Mouse (Mus musculus): ENCODE data around the gene Gpr152. TPM values are rescaled to one million over a fixed set of nuclear protein-coding genes. Genes with fewer than 3 reads are reported as not detected.

Gene Gpr152
- polyA plus RNA-seq, 1 experiment from 2014 or later: not detected

DNA sequence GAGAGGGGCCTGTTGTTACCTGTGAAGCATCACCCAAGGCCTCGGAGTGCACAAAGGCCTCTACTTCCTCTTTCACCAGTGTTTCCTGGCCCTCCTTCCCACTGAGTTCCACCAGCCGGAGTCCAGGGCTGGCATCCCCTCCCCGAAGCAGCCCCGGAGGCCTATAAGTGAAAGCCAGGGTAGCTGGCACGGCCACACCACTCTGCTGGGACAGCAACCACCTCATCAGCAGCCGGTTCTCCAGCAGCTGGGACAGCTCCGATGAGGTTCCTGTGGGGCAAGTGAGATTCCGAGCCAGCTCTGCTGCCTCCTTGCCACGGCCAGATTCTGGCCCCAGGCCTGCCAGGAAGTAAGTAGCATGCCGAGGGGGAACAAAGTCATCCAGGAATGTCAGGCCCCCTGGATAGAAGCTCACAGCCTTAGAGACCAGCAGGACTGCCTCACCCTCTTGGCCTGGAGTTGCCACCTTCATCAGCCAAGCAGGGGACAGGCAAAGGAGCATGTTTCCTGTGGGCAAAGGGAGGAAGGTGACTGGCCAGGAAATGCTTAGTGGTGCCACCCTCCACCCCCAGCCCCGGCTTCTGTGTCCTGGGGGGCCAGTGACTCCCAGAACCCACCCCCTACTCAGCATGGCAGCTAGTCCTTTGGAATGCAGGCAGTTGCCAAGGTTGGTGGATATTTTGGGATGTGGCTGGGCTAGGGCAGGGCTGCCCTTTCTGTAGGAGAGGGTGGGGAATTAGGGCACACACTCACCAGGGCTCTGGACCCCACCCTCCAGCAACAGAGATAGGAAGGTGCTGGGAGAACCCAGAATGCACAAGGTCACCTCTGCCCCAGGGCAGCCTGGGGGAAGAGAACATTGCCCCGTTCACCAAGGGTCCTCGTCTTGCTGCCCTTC lies 32.1 kb downstream of the Gpr152 start:
- H3K27ac ChIP-seq (ENCODE audit: low read depth): peak overlapping the region; percentile 24; the same call in 1 of the 2 replicates
- WGBS: 53% methylated on average over 13 of the region's 13 CpGs
- ATAC-seq (ENCODE audit: insufficient read depth) (no peak), DNase-seq (no peak)
- H3K4me3 ChIP-seq (ENCODE audit: low read depth, low read length): no peak overlapping the region
- no peaks in the 10 kb centered on the region for H3K36me3 ChIP-seq (ENCODE audit: insufficient read depth)
- peaks cover 3% of the 10 kb centered on the region; the same call in 1 of the 2 replicates for H3K4me1 ChIP-seq (ENCODE audit: insufficient read depth)
- no peaks in the 10 kb centered on the region for H3K9me3 ChIP-seq (ENCODE audit: low read depth, low read length)
- H3K9ac ChIP-seq: no peak overlapping the region; the same call in 1 of the 2 replicates
- H3K4me2 ChIP-seq: no peak overlapping the region
- no peak for TF ChIP-seq CTCF (IDR thresholded peaks at IDR 0.05; ENCODE audit: low read depth)
- H3K27me3 ChIP-seq (ENCODE audit: insufficient read depth, low read length): no peaks in the 10 kb centered on the region

DNA sequence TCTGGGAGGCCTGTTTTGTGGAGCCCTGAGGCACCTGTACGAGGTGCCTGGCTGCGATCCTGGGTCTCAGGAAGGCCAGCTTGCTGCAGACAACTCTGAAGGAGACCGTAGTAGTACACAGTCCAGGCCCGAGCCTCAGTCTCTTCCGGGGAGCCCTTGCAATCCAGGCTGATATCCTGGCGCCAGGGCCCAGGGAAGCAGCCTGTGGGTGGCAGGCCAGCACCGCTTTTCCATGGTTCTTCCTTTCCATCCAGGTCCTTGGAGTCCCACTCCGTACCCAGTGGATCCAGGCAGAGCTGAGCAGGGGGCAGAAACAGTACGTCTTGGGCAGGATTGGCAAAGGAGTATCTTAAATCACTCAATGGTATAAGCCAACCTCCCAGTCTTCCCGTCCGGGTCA lies 33.3 kb downstream of the Gpr152 start:
- TF ChIP-seq CTCF (IDR thresholded peaks at IDR 0.05; ENCODE audit: low read depth): no peak
- peaks cover 3% of the 10 kb centered on the region; the same call in 1 of the 2 replicates for H3K4me1 ChIP-seq (ENCODE audit: insufficient read depth)
- 52% methylated on average over 11 of the region's 11 CpGs for WGBS

DNA sequence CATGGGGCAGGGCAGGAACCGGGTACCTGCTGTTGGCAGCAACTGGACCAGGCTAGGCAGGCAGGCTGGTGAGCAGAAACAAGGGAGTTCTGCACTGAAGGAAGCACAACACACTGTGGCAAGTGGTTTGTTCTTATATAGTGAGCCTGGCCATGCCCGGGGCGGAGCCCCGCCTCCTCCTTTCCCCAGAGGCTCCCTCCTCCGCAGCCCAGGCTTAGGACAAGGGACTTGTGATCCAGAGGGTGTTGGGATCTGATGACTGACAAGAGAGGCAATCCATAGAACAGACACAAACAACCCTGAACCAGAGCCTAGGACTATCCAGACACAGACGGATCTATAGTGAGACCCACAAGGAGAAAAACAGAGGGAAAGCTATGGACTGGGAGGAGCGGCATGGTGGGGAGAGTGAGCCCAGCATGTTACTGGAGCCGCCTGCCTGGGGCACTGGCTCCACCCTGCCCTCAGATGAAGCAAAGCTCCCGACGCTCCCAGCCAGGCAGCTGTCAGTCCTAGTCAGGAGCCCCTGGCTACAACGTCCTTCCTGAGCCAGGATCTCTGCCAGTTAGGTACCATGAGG lies 35.9 kb downstream of the Gpr152 start, which contains the start of gene Carns1:
Gene Carns1 (minus strand): TSS at position 112 of the 580 bp plus-strand sequence.
- peak within 1 kb of the TSS; percentile 32; the same call in 1 of the 2 replicates for H3K9ac ChIP-seq
- WGBS: 3% methylated on average over 11 of the region's 11 CpGs
- no peak for TF ChIP-seq CTCF (IDR thresholded peaks at IDR 0.05; ENCODE audit: low read depth)

More for the DNA sequence above, 33.3 kb downstream of the Gpr152 start:
- Histone ChIP-seq H3K9me3 (ENCODE audit: low read depth, low read length) (no peaks in the 10 kb centered on the region), H3K36me3 (ENCODE audit: insufficient read depth) (no peaks in the 10 kb centered on the region), H3K27me3 (ENCODE audit: insufficient read depth, low read length) (no peaks in the 10 kb centered on the region), H3K9ac (no peak overlapping the region), H3K4me2 (no peak overlapping the region), H3K27ac (ENCODE audit: low read depth) (no peak overlapping the region), H3K4me3 (ENCODE audit: low read depth, low read length) (no peak overlapping the region)
- ATAC-seq (ENCODE audit: insufficient read depth) (no peak), DNase-seq (no peak)

DNA sequence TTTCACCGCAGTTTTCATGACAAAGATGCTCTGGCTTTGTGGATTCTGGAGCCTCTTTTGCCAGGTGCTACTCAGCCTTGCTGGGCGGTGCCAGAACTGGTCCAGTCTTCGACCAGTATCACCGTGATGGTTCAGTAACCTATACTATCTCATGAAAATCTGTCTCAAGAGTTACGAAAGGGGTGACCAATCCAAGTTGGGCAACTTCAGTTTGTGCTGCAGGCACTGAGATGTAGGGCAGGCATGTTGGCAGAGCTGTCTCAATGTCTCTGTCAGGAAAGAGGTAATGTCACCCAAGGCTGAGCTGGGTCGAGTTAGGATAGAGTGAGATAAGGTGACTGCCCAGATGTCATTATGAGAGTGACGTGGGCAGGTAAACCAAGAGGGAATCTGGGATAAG lies 40.8 kb downstream of the Gpr152 start:
- H3K9me3 ChIP-seq (ENCODE audit: low read depth, low read length): no peaks in the 10 kb centered on the region
- no peak for TF ChIP-seq CTCF (IDR thresholded peaks at IDR 0.05; ENCODE audit: low read depth)
- ATAC-seq (ENCODE audit: insufficient read depth) (no peak), DNase-seq (no peak)
- H3K4me2 ChIP-seq: no peak overlapping the region
- no peak overlapping the region for H3K27ac ChIP-seq (ENCODE audit: low read depth)
- H3K4me3 ChIP-seq (ENCODE audit: low read depth, low read length): no peak overlapping the region
- H3K4me1 ChIP-seq (ENCODE audit: insufficient read depth): no peaks in the 10 kb centered on the region; the same call in 1 of the 2 replicates
- no peaks in the 10 kb centered on the region for H3K27me3 ChIP-seq (ENCODE audit: insufficient read depth, low read length)
- WGBS: 82% methylated on average over 7 of the region's 7 CpGs
- no peak overlapping the region for H3K9ac ChIP-seq
- H3K36me3 ChIP-seq (ENCODE audit: insufficient read depth): no peaks in the 10 kb centered on the region

More for the DNA sequence above, 35.9 kb downstream of the Gpr152 start, which contains the start of gene Carns1:
- Histone ChIP-seq H3K27me3 (ENCODE audit: insufficient read depth, low read length) (no peaks in the 10 kb centered on the region), H3K9me3 (ENCODE audit: low read depth, low read length) (no peaks in the 10 kb centered on the region), H3K4me2 (peak within 1 kb of the TSS; percentile 51), H3K4me3 (ENCODE audit: low read depth, low read length) (no peak within 1 kb of the TSS), H3K36me3 (ENCODE audit: insufficient read depth) (no peaks in the 10 kb centered on the region), H3K4me1 (ENCODE audit: insufficient read depth) (peaks cover 3% of the 10 kb centered on the region; the same call in 1 of the 2 replicates), H3K27ac (ENCODE audit: low read depth) (no peak within 1 kb of the TSS)
- DNase-seq (peak; percentile 52), ATAC-seq (ENCODE audit: insufficient read depth) (peak; percentile 64)

DNA sequence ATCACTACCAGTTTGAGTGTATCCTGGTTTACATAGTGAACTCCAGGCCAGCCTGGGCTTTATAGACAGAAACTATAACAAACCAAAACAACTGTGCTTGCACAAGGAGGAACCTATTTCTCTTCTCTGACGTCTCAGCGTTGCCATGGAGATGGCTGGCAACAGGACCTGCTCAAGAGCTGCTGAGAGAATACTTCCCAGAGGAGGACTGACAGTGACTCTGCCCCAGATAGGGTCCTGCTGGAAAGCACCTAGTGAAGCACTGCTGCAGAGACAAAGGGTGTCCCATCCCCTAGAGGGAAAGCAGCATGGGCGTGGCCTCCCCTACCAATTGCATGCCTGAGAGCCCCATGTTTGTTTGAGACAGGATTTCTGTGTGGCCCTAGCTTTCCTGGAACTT lies 42.3 kb downstream of the Gpr152 start:
- peak; percentile 38; the same call in 1 of the 2 replicates for ATAC-seq (ENCODE audit: insufficient read depth)
- TF ChIP-seq CTCF (IDR thresholded peaks at IDR 0.05; ENCODE audit: low read depth): no peak
- Histone ChIP-seq H3K9me3 (ENCODE audit: low read depth, low read length) (no peaks in the 10 kb centered on the region), H3K9ac (no peak overlapping the region), H3K4me2 (no peak overlapping the region), H3K27me3 (ENCODE audit: insufficient read depth, low read length) (no peaks in the 10 kb centered on the region), H3K27ac (ENCODE audit: low read depth) (no peak overlapping the region), H3K4me3 (ENCODE audit: low read depth, low read length) (no peak overlapping the region), H3K36me3 (ENCODE audit: insufficient read depth) (no peaks in the 10 kb centered on the region), H3K4me1 (ENCODE audit: insufficient read depth) (no peaks in the 10 kb centered on the region)
- WGBS: 30% methylated on average over 3 of the region's 3 CpGs
- DNase-seq: peak; percentile 78

DNA sequence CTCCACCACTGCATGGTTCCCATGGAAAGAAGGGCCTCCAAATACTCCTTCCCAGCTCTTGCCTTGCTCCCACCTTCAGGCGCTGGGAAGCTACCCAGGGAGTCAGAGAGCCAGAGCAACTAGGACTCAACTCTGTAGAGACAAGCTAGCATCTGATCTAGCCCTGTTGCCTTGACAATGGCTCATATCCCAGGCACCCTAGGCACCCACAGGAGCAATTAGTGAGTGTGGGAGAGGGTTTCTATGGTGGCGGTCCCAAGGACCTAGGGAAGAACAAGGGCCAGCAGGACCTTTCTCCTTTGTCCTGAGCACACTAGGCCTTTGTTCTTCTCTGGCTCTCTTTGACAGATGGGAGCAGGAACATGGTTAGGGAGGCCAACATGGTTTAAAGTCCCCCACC lies 44.1 kb downstream of the Gpr152 start:
- H3K4me3 ChIP-seq (ENCODE audit: low read depth, low read length): no peak overlapping the region
- no peaks in the 10 kb centered on the region for H3K36me3 ChIP-seq (ENCODE audit: insufficient read depth)
- TF ChIP-seq CTCF (IDR thresholded peaks at IDR 0.05; ENCODE audit: low read depth): no peak
- no peak overlapping the region for H3K4me2 ChIP-seq
- no peak overlapping the region for H3K27ac ChIP-seq (ENCODE audit: low read depth)
- 83% methylated on average over 2 of the region's 2 CpGs for WGBS
- DNase-seq (no peak), ATAC-seq (ENCODE audit: insufficient read depth) (no peak)
- H3K4me1 ChIP-seq (ENCODE audit: insufficient read depth): no peaks in the 10 kb centered on the region
- H3K9ac ChIP-seq: no peak overlapping the region
- no peaks in the 10 kb centered on the region for H3K27me3 ChIP-seq (ENCODE audit: insufficient read depth, low read length)
- H3K9me3 ChIP-seq (ENCODE audit: low read depth, low read length): no peaks in the 10 kb centered on the region

Measured in lung, embryonic 14.5 days (tissue).